ENCODE assay signal across 10 mouse cellular contexts in the genomic region with DNA sequence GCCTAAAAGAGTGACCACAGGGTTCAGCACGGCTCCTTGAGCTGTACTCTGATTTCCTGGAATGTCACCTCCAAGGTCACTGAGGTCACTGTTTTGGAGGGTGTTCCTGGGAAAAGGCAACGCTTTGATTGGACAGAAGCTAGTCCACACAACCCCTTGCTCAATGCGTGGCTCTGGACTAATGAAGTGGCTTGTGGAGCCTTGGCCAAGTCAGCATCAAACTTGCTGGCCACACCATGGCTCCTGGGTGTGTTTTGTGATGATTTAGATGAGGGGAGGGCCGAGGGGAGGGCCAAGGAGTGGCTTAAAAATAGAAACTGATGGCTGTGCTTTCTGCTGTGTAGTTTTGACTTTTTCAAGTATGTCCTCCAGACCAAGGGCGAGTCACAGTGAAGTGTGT. TPM values are rescaled to one million over a fixed set of nuclear protein-coding genes. Genes with fewer than 3 reads are reported as not detected.
DNase-seq lines count a peak whose midpoint lies in the region; ATAC-seq lines count a peak whose summit lies in the region.
"Had no signal": no experiment of that assay in that cellular context is flagged by ENCODE, and none has a peak within 500 bp of the region (broad histone marks: within the 10 kb centered on the region; RNA-seq: fewer than 3 reads in every experiment).

No protein-coding gene starts in this region.

- H3K36me3 ChIP-seq in kidney, embryonic 15.5 days, result no peaks in the 10 kb centered on the region
- no peaks in the 10 kb centered on the region for H3K36me3 ChIP-seq in hindbrain, embryonic 13.5 days
- H3K36me3 ChIP-seq: limb, embryonic 15.5 days had no signal

- no peak for ATAC-seq in kidney, embryonic 15.5 days (replicated peaks; ENCODE audit: low FRiP score)
- ATAC-seq in monocyte, adult 5-6 weeks (replicated peaks; ENCODE audit: insufficient number of reproducible peaks, low FRiP score, low TSS enrichment, poor library complexity, severe bottlenecking), result no peak
- ATAC-seq in megakaryocyte-erythroid progenitor cell, adult 5-6 weeks (replicated peaks; ENCODE audit: low FRiP score, low TSS enrichment, poor library complexity, severe bottlenecking), result no peak
- no peak for ATAC-seq in hindbrain, embryonic 13.5 days (ENCODE audit: low FRiP score)

- no peaks in the 10 kb centered on the region for H3K27me3 ChIP-seq in kidney, embryonic 15.5 days
- no peaks in the 10 kb centered on the region for H3K27me3 ChIP-seq in hindbrain, embryonic 13.5 days
- H3K27me3 ChIP-seq: CH12.LX; limb, embryonic 15.5 days had no signal

- peaks cover 7% of the 10 kb centered on the region; the same call in 1 of the 2 replicates for H3K4me1 ChIP-seq in kidney, embryonic 15.5 days
- no peaks in the 10 kb centered on the region for H3K4me1 ChIP-seq in hindbrain, embryonic 13.5 days (replicated peaks)
- H3K4me1 ChIP-seq: limb, embryonic 15.5 days had no signal

- 55% methylated on average over 5 of the region's 5 CpGs for WGBS in kidney, embryonic 15.5 days
- WGBS in hindbrain, embryonic 13.5 days, result 74% methylated on average over 5 of the region's 5 CpGs

- peak; percentile 81 for DNase-seq in kidney, adult 11 months
- DNase-seq in gastrocnemius, postnatal 25 days, result peak; percentile 60
- peak; percentile 75 for DNase-seq in kidney, adult 9 months
- peak; percentile 7 for DNase-seq in mesoderm, embryonic 11.5 days (ENCODE audit: low read depth, low spot score)

- H3K4me3 ChIP-seq in kidney, embryonic 15.5 days (replicated peaks), result no peak overlapping the region
- H3K4me3 ChIP-seq in hindbrain, embryonic 13.5 days, result no peak overlapping the region
- H3K4me3 ChIP-seq: limb, embryonic 15.5 days had no signal

- H3K27ac ChIP-seq in kidney, embryonic 15.5 days, result no peak overlapping the region
- H3K27ac ChIP-seq in hindbrain, embryonic 13.5 days, result no peak overlapping the region
- H3K27ac ChIP-seq: limb, embryonic 15.5 days had no signal

- H3K4me2 ChIP-seq in kidney, embryonic 15.5 days, result no peak overlapping the region
- no peak overlapping the region for H3K4me2 ChIP-seq in hindbrain, embryonic 13.5 days
- H3K4me2 ChIP-seq: limb, embryonic 15.5 days had no signal

- no peaks in the 10 kb centered on the region for H3K9me3 ChIP-seq in kidney, embryonic 15.5 days (replicated peaks)
- H3K9me3 ChIP-seq in hindbrain, embryonic 13.5 days, result no peaks in the 10 kb centered on the region
- H3K9me3 ChIP-seq: limb, embryonic 15.5 days had no signal

- no peak overlapping the region for H3K9ac ChIP-seq in kidney, embryonic 15.5 days
- H3K9ac ChIP-seq in hindbrain, embryonic 13.5 days, result no peak overlapping the region
- H3K9ac ChIP-seq: limb, embryonic 15.5 days had no signal

RNA-seq across cellular contexts. Expression of gene Heg1, which starts 24.0 kb away (rescaled TPM):
- polyA plus RNA-seq in kidney, embryonic 15.5 days (2015; fragmentation: Nextera tagmentation; extraction: Ambion mirVana), result 18.4 and 19.9 TPM in 2 replicates
- total RNA-seq in gastrocnemius, postnatal 25 days (2021), result 10 to 100 TPM; 46.0 to 47.0 TPM
- total RNA-seq in monocyte, adult 5-6 weeks (2017), result 57.9 to 89.2 TPM (median 64.3 TPM) in 3 replicates
- 54.2 and 70.0 TPM in 2 replicates for total RNA-seq in megakaryocyte-erythroid progenitor cell, adult 5-6 weeks (2014; fragmentation: Nextera tagmentation)
- total RNA-seq in megakaryocyte-erythroid progenitor cell, adult 5-6 weeks (2017), result 88.3 and 91.5 TPM in 2 replicates
- 10.2 and 10.6 TPM in 2 replicates for polyA plus RNA-seq in hindbrain, embryonic 13.5 days (2015; fragmentation: Nextera tagmentation; extraction: Ambion mirVana)

Comparison
In these comparisons a context has a peak if more than half of its experiments do, and no peak if none do; other contexts are left out.
1. DNase-seq: peak in every context shown above with its lines; median percentile 81 in kidney, adult 11 months; 75 in kidney, adult 9 months; 60 in gastrocnemius, postnatal 25 days; 7 in mesoderm, embryonic 11.5 days.